25 mouse cellular contexts compared by ENCODE assay signal in the genomic region with DNA sequence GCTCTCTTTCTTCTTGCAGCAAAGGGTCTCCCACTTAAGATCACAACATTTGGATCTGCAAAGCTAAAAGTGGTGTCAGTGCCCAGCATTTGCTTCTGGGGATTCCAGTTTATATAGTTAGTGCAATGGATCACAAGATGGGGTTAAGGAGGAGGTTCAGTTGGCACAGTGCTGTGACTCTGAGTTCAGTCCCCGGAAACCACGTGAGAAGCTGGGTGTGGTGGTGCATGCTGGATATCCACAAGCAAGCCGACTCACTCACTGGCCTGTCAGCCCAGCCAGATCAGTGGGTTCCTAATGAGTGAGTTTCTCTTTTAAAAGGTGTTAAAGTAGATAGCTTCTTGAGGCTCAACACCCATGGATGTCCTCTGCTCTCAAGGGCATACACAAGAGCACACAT. TPM values are rescaled to one million over a fixed set of nuclear protein-coding genes. Genes with fewer than 3 reads are reported as not detected.
DNase-seq lines count a peak whose midpoint lies in the region; TF ChIP-seq lines count a peak whose summit lies in the region.
"Had no signal": no experiment of that assay in that cellular context is flagged by ENCODE, and none has a peak within 500 bp of the region (broad histone marks: within the 10 kb centered on the region; RNA-seq: fewer than 3 reads in every experiment).

No protein-coding gene starts in this region.

- H3K4me1 ChIP-seq in MEL (ENCODE audit: control insufficient read depth in 1 of 2, insufficient read depth in 2 of 2, low read length in 2 of 2) = 0 out of 4 replicates have a peak, but pooled peaks cover 0 to 7% of the 10 kb centered on the region in 2 experiments
- H3K4me1 ChIP-seq: embryonic facial prominence, embryonic 13.5 days; embryonic facial prominence, embryonic 15.5 days; forebrain, embryonic 10.5 days; forebrain, embryonic 12.5 days had no signal

- peaks cover 0 to 5% of the 10 kb centered on the region in 2 experiments; a peak in 2 of 4 replicates for H3K36me3 ChIP-seq in MEL (ENCODE audit: control insufficient read depth in 1 of 2, insufficient read depth in 2 of 2, low read length in 2 of 2)
- H3K36me3 ChIP-seq: embryonic facial prominence, embryonic 13.5 days; embryonic facial prominence, embryonic 15.5 days; forebrain, embryonic 10.5 days; forebrain, embryonic 12.5 days; G1E had no signal

- no peaks in the 10 kb centered on the region for H3K27me3 ChIP-seq in MEL (ENCODE audit: control insufficient read depth in 1 of 2, insufficient read depth in 2 of 2, low read length in 2 of 2)

- no peak overlapping the region for H3K27ac ChIP-seq in gastrocnemius, adult 2 months
- no peak overlapping the region for H3K27ac ChIP-seq in MEL (ENCODE audit: control insufficient read depth, low read depth, low read length)
- H3K27ac ChIP-seq: embryonic facial prominence, embryonic 13.5 days; embryonic facial prominence, embryonic 15.5 days; forebrain, embryonic 10.5 days; forebrain, embryonic 12.5 days had no signal

- no peak for TF ChIP-seq EP300 in MEL (IDR thresholded peaks at IDR 0.05; ENCODE audit: low read depth in 1 of 2, low read length in 2 of 2)

- peak; percentile 9 for DNase-seq in gastrocnemius, postnatal 14 days
- no peak for DNase-seq in gastrocnemius, adult 2 months
- DNase-seq in 416B (ENCODE audit: low read depth) = peak; percentile 12
- DNase-seq in MEL (ENCODE audit: low read depth, low spot score) = peak; percentile 68
- DNase-seq in ZHBTc4 (ENCODE audit: low read depth, low spot score) = peak; percentile 44
- DNase-seq in thymus, postnatal 4 days = no peak
- no peak for DNase-seq in urinary bladder, postnatal 14 days (ENCODE audit: low spot score)
- no peak for DNase-seq in thymus, postnatal 10 days (ENCODE audit: low spot score in 2 of 2)
- DNase-seq: adrenal gland, adult 2 months; adrenal gland, postnatal 10 days; adrenal gland, postnatal 25 days; cerebellum, adult 11 months; cerebellum, adult 18-20 months; cerebellum, adult 8-10 months; cerebellum, adult 9-11 months; cerebellum, postnatal 14 days; cerebellum, postnatal 36 days; embryo, embryonic 11 days had no signal

- H3K4me3 ChIP-seq in gastrocnemius, adult 2 months = no peak overlapping the region
- H3K4me3 ChIP-seq in MEL (ENCODE audit: control insufficient read depth in 1 of 2, insufficient read depth in 1 of 2, low read depth in 2 of 2, low read length in 2 of 2) = no peak overlapping the region
- H3K4me3 ChIP-seq: embryonic facial prominence, embryonic 13.5 days; embryonic facial prominence, embryonic 15.5 days; erythroblast, embryonic 14.5 days; forebrain, embryonic 10.5 days; forebrain, embryonic 12.5 days had no signal

- no peak for TF ChIP-seq RAD21 in MEL (IDR thresholded peaks at IDR 0.05; ENCODE audit: low read depth, low read length)

- no peak for TF ChIP-seq CTCF in gastrocnemius, adult 2 months (IDR thresholded peaks at IDR 0.05)
- no peak for TF ChIP-seq CTCF in MEL (IDR thresholded peaks at IDR 0.05 in 2 of 3, conservative IDR thresholded peaks at IDR 0.05 in 1 of 3; ENCODE audit: control insufficient read depth in 1 of 3, insufficient read depth in 1 of 3, low read depth in 2 of 3, low read length in 3 of 3, poor library complexity in 1 of 3, severe bottlenecking in 1 of 3)

- H3K9ac ChIP-seq in MEL (ENCODE audit: control insufficient read depth, low read depth, low read length, poor library complexity, severe bottlenecking) = peak overlapping the region; percentile 21; the same call in 1 of the 2 replicates
- H3K9ac ChIP-seq: embryonic facial prominence, embryonic 13.5 days; embryonic facial prominence, embryonic 15.5 days; forebrain, embryonic 12.5 days had no signal

- H3K9me3 ChIP-seq in MEL (replicated peaks; ENCODE audit: insufficient read depth, low read length) = no peaks in the 10 kb centered on the region
- H3K9me3 ChIP-seq: embryonic facial prominence, embryonic 13.5 days; embryonic facial prominence, embryonic 15.5 days; forebrain, embryonic 10.5 days; forebrain, embryonic 12.5 days; G1E had no signal

- no peaks in the 10 kb centered on the region for H3K79me2 ChIP-seq in MEL (ENCODE audit: control insufficient read depth, insufficient read depth, low read length, poor library complexity)

- intact Hi-C loops in gastrocnemius, postnatal 14 days (cut with DNase I; ENCODE audit: low total_unique reads) = no loop called here
- intact Hi-C loops in gastrocnemius, adult 2 months (cut with DNase I) = no loop called here

- TF ChIP-seq POLR2A in MEL (IDR thresholded peaks at IDR 0.05; ENCODE audit: control insufficient read depth in 1 of 2, insufficient read depth in 1 of 2, low read depth in 1 of 2, low read length in 2 of 2, poor library complexity in 1 of 2) = no peak

TF ChIP-seq in MEL, 35 proteins besides CTCF, POLR2A, EP300 and RAD21:
- TF ChIP-seq USF2 (IDR thresholded peaks at IDR 0.05; ENCODE audit: borderline replicate concordance in 1 of 2, insufficient read depth in 1 of 2, low read depth in 1 of 2, low read length in 2 of 2) = no peak
- TF ChIP-seq POLR2AphosphoS5 (IDR thresholded peaks at IDR 0.05; ENCODE audit: borderline replicate concordance, low read depth, low read length) = no peak
- peak; percentile 38; the same call in 1 of the 2 replicates for TF ChIP-seq MAX (IDR thresholded peaks at IDR 0.05; ENCODE audit: low read length)
- peak; percentile 63; the same call in 1 of the 2 replicates for TF ChIP-seq USF1 (IDR thresholded peaks at IDR 0.05; ENCODE audit: low read depth, low read length)
- peak; percentile 38; the same call in 1 of the 2 replicates for TF ChIP-seq MXI1 (IDR thresholded peaks at IDR 0.05; ENCODE audit: low read depth, low read length)

RNA-seq across cellular contexts. Expression of a gene that starts 6.3 kb away (rescaled TPM):
- 1 to 10 TPM; 4.7 to 6.1 TPM for total RNA-seq in gastrocnemius, postnatal 14 days (2021)
- 1 to 10 TPM; 2.9 to 3.2 TPM for total RNA-seq in gastrocnemius, adult 2 months (2021)
- not detected in 2 replicates for total RNA-seq in MEL (2012; rRNA removed)
- polyA plus RNA-seq in MEL (2012; ENCODE audit: insufficient read depth in 1 of 2, insufficient read length in 2 of 2, low read depth in 1 of 2, low replicate concordance in 2 of 2, missing spikeins in 1 of 2) = not detected
- total RNA-seq: common myeloid progenitor, adult 5-6 weeks; G1E had no signal
- polyA plus RNA-seq: erythroblast, embryonic 14.5 days; G1E had no signal

RNA-seq across cellular contexts. Expression of a gene that starts 40.8 kb away (rescaled TPM):
- under 1 TPM in 1 of 2 experiments, not detected in 1; 0.09 TPM for total RNA-seq in gastrocnemius, postnatal 14 days (2021)
- total RNA-seq in gastrocnemius, adult 2 months (2021) = not detected
- 64.8 and 74.3 TPM in 2 replicates for total RNA-seq in MEL (2012; rRNA removed)
- polyA plus RNA-seq in MEL (2012; ENCODE audit: insufficient read depth in 1 of 2, insufficient read length in 2 of 2, low read depth in 1 of 2, low replicate concordance in 2 of 2, missing spikeins in 1 of 2) = 10 to 100 TPM in 1 of 2 experiments, not detected in 1; 76.1 TPM
- polyA plus RNA-seq: forebrain, embryonic 10.5 days had no signal

Comparison
In these comparisons a context has a peak if more than half of its experiments do, and no peak if none do; other contexts are left out.
1. DNase-seq: peak in gastrocnemius, postnatal 14 days (single experiment), 416B (single experiment), MEL (single experiment) and ZHBTc4 (single experiment); none in gastrocnemius, adult 2 months (single experiment), thymus, postnatal 4 days (single experiment), urinary bladder, postnatal 14 days (single experiment) and thymus, postnatal 10 days (0 of 2).
2. RNA of a gene that starts 40.8 kb away (total RNA-seq): 64.8 to 74.3 TPM in MEL; 0.09 TPM in gastrocnemius, postnatal 14 days and not detected in gastrocnemius, adult 2 months; every median in the first group is over 10 times any median in the second.